Mouse (Mus musculus) T-helper 17 cell (primary cell): Measurements from ENCODE around the gene Snrnp70.

ENCODE experiments used
- in situ Hi-C, 2 experiments: fragments of 300-600 bp; cut with MboI, MseI; formaldehyde crosslinking; loops; 1 replicate in 1 of 2; 2 replicates in 1 of 2; pipeline ENCODE4 v1.15.1; 2025; ENCODE audit warnings: high pct_unique_total_duplicates in 2 of 2

Gene Snrnp70

GRCm38 (mm10) chr7:45395578-45396336 is at the start of gene Snrnp70:
Gene Snrnp70, minus strand, starts transcription at chr7:45395742.
- in situ Hi-C loops, result loop anchor here in 1 of 2 experiments (25.0 kb wide), 1 partner anchor 1392 kb away; the partner anchor contains the start of genes Gtf2h1 and Hps5

- in situ Hi-C loops, result no loop called here
Measured at GRCm38 (mm10) chr7:45443526-45444420, 48.2 kb upstream of the Snrnp70 start.

- in situ Hi-C loops, result no loop called here
Measured at GRCm38 (mm10) chr7:45437521-45438276, 42.2 kb upstream of the Snrnp70 start, which contains the start of gene Ruvbl2. Gene Ruvbl2, minus strand, starts transcription at chr7:45438096.

DNA sequence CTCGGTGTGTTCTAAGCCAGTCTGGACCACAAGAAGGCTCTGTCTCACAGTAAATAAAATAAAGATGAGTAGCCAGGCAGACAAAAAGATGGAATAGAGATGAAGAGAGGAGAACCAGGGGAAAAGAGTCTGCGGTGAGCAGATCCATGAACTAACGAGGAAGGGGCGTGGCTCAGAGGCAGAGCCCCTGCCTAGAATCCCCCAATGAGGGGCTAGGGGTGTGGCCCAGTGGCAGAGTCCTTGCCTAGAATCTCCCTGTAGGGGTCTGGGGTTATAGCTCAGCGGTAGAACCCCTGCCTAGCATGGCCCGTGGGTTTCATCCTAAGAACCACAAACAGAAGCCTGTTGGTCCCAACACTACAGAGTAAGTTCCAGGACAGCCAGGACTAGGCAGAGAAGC is 41.5 kb upstream of the Snrnp70 start:
- in situ Hi-C loops, result no loop called here

DNA sequence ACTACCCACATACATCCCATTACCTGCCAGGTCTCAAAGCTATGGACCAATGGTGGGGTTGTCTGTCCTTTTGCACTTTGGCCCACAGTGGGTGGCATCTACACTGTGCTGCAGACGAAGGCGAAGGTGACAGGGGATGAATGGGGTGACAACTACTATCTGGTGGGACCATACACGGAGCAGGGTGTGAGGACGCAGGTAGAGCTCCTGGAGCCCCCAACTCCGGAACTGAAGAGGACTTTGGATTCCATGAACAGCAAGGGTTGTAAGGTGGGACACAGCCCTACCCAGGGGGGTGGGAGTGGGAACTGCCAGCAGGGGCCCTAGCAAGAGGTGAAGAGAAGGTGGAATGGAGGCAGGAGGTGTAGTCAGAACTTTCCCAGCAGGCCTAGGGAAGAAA is 40.9 kb upstream of the Snrnp70 start:
- in situ Hi-C loops, result no loop called here

DNA sequence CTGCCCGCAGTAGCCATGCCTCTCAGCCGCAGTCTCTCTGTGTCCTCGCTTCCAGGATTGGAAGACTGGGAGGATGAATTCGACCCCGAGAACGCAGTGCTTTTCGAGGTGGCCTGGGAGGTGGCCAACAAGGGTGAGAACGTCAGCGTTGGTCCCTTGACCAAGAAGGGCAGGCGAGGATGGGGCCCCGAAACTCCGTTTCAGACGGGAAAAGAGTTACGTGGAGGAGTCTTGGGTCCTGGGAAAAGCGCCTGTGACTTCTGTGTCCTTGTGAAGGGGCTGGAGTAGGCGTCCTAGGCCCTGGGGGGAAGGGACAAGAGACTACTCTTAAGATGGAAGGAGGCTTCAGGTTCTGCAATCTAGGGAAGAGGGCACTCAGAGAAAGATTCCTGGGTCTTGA is 39.5 kb upstream of the Snrnp70 start:
- in situ Hi-C loops, result no loop called here

DNA sequence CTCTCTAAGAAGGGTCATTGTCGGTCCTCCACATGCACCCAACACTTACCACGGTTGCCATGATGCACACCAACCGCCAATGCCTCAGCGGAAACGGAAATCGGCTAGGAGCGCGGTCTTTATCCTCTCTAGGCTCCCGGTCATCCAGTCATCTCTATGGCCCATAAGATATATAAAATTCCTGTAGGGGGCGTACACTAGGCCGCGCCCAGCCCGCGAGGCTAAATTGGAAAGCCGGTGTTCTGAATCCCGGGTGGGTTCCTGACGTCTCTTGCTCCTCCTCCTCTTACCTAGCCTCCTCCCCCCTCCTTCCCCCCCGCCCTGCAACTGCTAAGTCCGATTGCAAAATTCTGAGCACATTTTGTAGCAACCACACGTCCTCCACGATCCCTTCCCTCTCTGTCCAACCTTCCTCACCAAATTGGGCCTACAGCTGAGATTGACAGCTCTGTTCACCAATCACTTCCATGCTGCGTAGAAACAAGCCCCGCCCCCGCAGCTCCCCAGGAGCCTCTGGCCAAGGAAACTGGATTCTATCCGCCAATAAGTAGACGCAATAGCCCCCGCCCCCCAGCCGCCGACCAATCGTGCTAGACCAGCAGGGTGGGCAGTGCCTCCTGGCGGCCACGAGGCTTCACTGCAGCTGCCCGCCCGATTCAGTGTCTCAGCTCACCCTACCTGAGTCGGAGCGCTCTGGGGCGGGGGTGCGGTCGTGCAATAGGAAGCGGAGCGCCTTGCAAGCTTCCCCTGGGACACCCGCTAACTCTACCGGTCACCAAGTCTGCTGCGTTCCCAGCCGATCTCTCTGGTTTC is 38.9 kb upstream of the Snrnp70 start, which contains the start of gene Gys1:
Gene Gys1, plus strand, starts transcription at position 642 of the 813 bp plus-strand sequence.
- in situ Hi-C loops, result no loop called here

- in situ Hi-C loops, result no loop called here
Measured at GRCm38 (mm10) chr7:45433835-45434202, 38.3 kb upstream of the Snrnp70 start.

- in situ Hi-C loops, result no loop called here
Measured at GRCm38 (mm10) chr7:45426556-45426955, 31.0 kb upstream of the Snrnp70 start.

GRCm38 (mm10) chr7:45421194-45421593 is 25.7 kb upstream of the Snrnp70 start:
- in situ Hi-C loops, result no loop called here

- in situ Hi-C loops, result no loop called here
Measured at GRCm38 (mm10) chr7:45420615-45420919, 25.0 kb upstream of the Snrnp70 start, which contains the start of gene Lhb. Gene Lhb, plus strand, starts transcription at chr7:45420820.

DNA sequence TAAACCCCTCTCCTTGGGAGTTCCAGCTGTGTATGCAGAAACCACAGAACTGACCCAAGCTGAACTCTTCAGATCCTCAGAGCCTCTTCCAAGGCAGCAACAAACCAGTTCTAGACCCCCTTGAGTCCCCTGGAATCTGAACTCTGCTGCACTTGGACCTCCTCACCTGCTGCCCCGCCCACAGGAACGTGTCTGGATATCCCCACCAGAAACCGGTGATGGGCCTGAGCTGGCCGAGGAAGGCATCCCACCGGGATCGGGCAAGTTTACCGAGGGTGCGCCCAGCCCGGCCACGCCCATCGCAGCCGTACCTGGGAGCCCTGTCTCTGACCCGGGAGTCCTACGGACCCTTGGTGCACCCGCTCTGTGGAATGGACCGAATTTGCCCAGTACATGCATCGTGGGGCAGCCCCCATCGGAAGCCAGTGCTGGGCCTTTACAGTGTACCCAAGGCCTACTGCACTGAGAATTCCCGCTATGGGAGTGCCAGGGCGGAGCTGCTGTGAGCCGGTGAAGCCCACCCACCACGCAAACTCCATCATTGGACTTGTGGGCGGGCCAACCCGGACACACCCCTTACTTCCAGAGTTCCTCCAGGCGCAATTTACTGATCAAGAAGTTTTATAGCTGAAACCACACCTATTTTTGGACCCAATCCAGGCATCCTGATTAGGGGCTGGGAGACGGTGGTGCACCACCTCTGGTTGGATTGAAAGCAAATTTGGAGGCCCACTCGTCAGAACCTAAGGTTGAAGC is 24.5 kb upstream of the Snrnp70 start:
- in situ Hi-C loops, result no loop called here

DNA sequence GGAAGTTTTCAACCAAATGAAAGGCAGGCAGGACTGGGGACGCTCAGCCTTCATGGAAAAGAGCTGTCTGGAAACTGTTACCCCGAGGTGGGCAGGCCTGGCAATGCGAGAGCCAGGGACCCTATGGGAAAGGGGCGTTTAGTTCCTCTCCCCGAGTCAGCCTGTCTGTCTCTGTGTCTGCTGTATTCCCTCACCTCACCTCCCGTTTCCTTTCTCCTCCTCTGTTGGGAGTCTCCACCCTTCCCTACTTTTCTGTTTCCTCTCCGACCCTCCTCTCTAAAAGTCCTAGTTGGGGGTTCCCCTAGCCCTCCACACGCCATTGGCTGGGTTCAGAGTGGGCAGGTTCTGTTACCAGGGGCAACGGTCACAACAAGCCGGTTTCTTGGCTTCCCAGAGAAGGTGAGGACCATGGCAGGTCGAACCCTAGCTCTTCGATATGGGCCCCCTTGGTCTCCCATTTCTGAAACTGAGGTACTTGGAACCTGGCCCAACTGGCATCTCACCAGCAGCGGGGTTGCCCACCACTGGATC is 22.5 kb upstream of the Snrnp70 start:
- in situ Hi-C loops, result no loop called here

DNA sequence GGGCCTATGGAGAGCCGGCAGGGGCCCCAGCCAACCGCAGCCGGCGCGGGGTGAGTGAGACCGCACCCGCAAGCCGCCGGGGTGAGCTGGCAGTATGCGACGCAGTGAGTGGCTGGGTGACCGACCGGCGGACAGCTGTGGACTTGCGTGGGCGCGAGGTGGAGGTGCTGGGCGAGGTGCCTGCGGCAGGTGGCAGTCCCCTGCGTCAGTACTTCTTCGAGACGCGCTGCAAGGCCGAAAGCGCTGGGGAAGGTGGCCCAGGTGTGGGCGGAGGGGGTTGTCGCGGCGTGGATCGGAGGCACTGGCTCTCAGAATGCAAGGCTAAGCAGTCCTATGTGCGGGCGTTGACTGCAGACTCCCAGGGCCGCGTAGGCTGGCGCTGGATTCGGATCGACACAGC is 20.1 kb upstream of the Snrnp70 start:
- in situ Hi-C loops, result no loop called here

DNA sequence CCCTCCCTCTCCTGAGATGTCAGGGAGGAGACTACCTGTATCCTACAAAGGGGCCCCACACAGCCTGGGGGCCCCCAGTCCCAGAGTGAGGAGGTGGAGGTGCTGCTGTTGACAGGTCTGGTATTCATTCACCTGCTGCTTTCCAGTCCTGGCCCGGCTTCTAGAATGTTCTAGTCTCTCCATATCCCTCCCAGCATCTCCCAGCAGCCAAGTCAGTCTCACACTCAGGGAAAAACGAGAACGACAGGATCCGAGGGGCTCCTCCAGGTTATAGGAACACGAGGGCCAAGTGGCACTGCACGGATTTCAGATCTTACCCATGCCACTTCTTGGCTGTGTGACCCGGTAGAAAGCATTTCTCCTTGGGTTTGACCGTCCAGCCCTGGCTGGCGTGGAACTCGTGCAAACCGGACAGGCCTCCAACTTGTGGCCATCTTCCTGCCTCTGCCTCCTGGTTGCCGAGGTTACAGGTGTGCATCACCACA is 19.2 kb upstream of the Snrnp70 start:
- in situ Hi-C loops, result no loop called here

- in situ Hi-C loops, result no loop called here
Measured at GRCm38 (mm10) chr7:45413864-45414739, 18.6 kb upstream of the Snrnp70 start.

- in situ Hi-C loops, result no loop called here
Measured at GRCm38 (mm10) chr7:45413113-45413863, 17.7 kb upstream of the Snrnp70 start, which contains the start of gene Ntf5. Gene Ntf5, plus strand, starts transcription at chr7:45413695.

GRCm38 (mm10) chr7:45412421-45412820 is 16.9 kb upstream of the Snrnp70 start:
- in situ Hi-C loops, result no loop called here
